Mouse (Mus musculus): ENCODE data around the gene Gm28374. TPM values are rescaled to one million over a fixed set of nuclear protein-coding genes. Genes with fewer than 3 reads are reported as not detected.

Gene Gm28374
- total and polyA plus RNA-seq, 3 experiments: 0.40 TPM; not detected in 2

GRCm38 (mm10) chr19:6118677-6119185, 36.7 kb upstream of the Gm28374 start (continued):
- TF ChIP-seq USF2 (conservative IDR thresholded peaks at IDR 0.05; ENCODE audit: low read depth, low read length) (no peak), IRF4 (IDR thresholded peaks at IDR 0.05; ENCODE audit: low read depth, low read length) (peak; percentile 3; the same call in 1 of the 2 replicates), MEF2A (IDR thresholded peaks at IDR 0.05; ENCODE audit: borderline replicate concordance, low read depth, low read length) (no peak), SIN3A (IDR thresholded peaks at IDR 0.05; ENCODE audit: low read length) (0 out of 2 replicates have a peak, but pooled peaks have one; percentile 2)

- no peaks in the 10 kb centered on the region for H3K27me3 ChIP-seq (replicated peaks)
- TF ChIP-seq MAX (IDR thresholded peaks at IDR 0.05; ENCODE audit: low read length): peak; percentile 82
- peak; percentile 99 for TF ChIP-seq POLR2A (IDR thresholded peaks at IDR 0.05; ENCODE audit: low read depth, low read length)
- no peak for TF ChIP-seq JUN (IDR thresholded peaks at IDR 0.05; ENCODE audit: insufficient read depth, low read depth, low read length)
- peak; percentile 90 for TF ChIP-seq ZMIZ1 (IDR thresholded peaks at IDR 0.05; ENCODE audit: low read depth, low read length)
- peak; percentile 88 for TF ChIP-seq HCFC1 (IDR thresholded peaks at IDR 0.05; ENCODE audit: low read depth, low read length)
- no peak for TF ChIP-seq NRF1 (IDR thresholded peaks at IDR 0.05; ENCODE audit: low read depth, low read length)
- peak; percentile 87; the same call in 1 of the 2 replicates for TF ChIP-seq KAT2A (IDR thresholded peaks at IDR 0.05; ENCODE audit: insufficient replicate concordance, low read length)
- TF ChIP-seq POLR2AphosphoS2 (IDR thresholded peaks at IDR 0.05; ENCODE audit: low read depth, low read length): peak; percentile 92
- TF ChIP-seq MEF2A (IDR thresholded peaks at IDR 0.05; ENCODE audit: borderline replicate concordance, low read depth, low read length): peak; percentile 7; the same call in 1 of the 2 replicates
- TF ChIP-seq SMC3 (IDR thresholded peaks at IDR 0.05; ENCODE audit: low read depth, low read length): no peak
- TF ChIP-seq MYC (IDR thresholded peaks at IDR 0.05; ENCODE audit: low read depth, low read length): peak; percentile 70; the same call in 1 of the 2 replicates
- no peak for TF ChIP-seq ZKSCAN1 (IDR thresholded peaks at IDR 0.05; ENCODE audit: borderline replicate concordance, low read depth, low read length)
- TF ChIP-seq JUND (conservative IDR thresholded peaks at IDR 0.05; ENCODE audit: low read depth, low read length): no peak
- TF ChIP-seq MXI1 (IDR thresholded peaks at IDR 0.05; ENCODE audit: low read depth, low read length): peak; percentile 80; the same call in 1 of the 2 replicates
- TF ChIP-seq MAZ (IDR thresholded peaks at IDR 0.05; ENCODE audit: low read depth, low read length): no peak
- TF ChIP-seq ZNF384 (IDR thresholded peaks at IDR 0.05; ENCODE audit: low read depth, low read length): no peak
- peak; percentile 91 for TF ChIP-seq SIN3A (IDR thresholded peaks at IDR 0.05; ENCODE audit: low read length)
- TF ChIP-seq TCF12 (IDR thresholded peaks at IDR 0.05; ENCODE audit: low read depth, low read length): peak; percentile 84
- TF ChIP-seq CHD1 (IDR thresholded peaks at IDR 0.05; ENCODE audit: low read depth, low read length): no peak
- peak; percentile 89; the same call in 1 of the 2 replicates for TF ChIP-seq E2F4 (IDR thresholded peaks at IDR 0.05; ENCODE audit: insufficient replicate concordance, low read depth, low read length)
- TF ChIP-seq PAX5 (IDR thresholded peaks at IDR 0.05; ENCODE audit: low read length): no peak
- no peak for TF ChIP-seq RCOR1 (conservative IDR thresholded peaks at IDR 0.05; ENCODE audit: low read depth, low read length)
- TF ChIP-seq ELF1 (IDR thresholded peaks at IDR 0.05; ENCODE audit: low read depth, low read length): peak; percentile 66
- TF ChIP-seq IRF4 (IDR thresholded peaks at IDR 0.05; ENCODE audit: low read depth, low read length): peak; percentile 20; the same call in 1 of the 2 replicates
- no peak for TF ChIP-seq CHD2 (IDR thresholded peaks at IDR 0.05; ENCODE audit: low read length)
- TF ChIP-seq CTCF (conservative IDR thresholded peaks at IDR 0.05 in 1 of 2, IDR thresholded peaks at IDR 0.05 in 1 of 2; ENCODE audit: low read depth in 2 of 2, low read length in 2 of 2): peak in 1 of 2 experiments; percentile 3; a peak in 1 of 4 replicates
- no peak for TF ChIP-seq RAD21 (IDR thresholded peaks at IDR 0.05; ENCODE audit: low read depth, low read length)
- peak; percentile 95 for TF ChIP-seq TBP (conservative IDR thresholded peaks at IDR 0.05; ENCODE audit: low read depth, low read length)
- TF ChIP-seq EP300 (IDR thresholded peaks at IDR 0.05; ENCODE audit: low read length): no peak; the same call in 1 of the 2 replicates
- peak; percentile 97 for TF ChIP-seq NELFE (IDR thresholded peaks at IDR 0.05; ENCODE audit: low read depth, low read length)
- peaks cover 30 to 68% of the 10 kb centered on the region in 2 experiments for H3K36me3 ChIP-seq (replicated peaks in 1 of 2; ENCODE audit: control insufficient read depth in 1 of 2, insufficient read depth in 1 of 2, low read length in 1 of 2)
- peaks cover 7 to 36% of the 10 kb centered on the region in 2 experiments; a peak in 3 of 4 replicates for H3K4me1 ChIP-seq (ENCODE audit: control insufficient read depth in 1 of 2, insufficient read depth in 2 of 2)
- peak within 1 kb of the TSS; percentile 70 for H3K4me2 ChIP-seq (ENCODE audit: insufficient read depth, low read depth, poor library complexity, severe bottlenecking)
- H3K9me3 ChIP-seq (replicated peaks; ENCODE audit: low read length): no peaks in the 10 kb centered on the region
- dilution Hi-C loops (cut with MboI; ENCODE audit: extremely low pct_ligation_motif_present, extremely low pct_unique_long_range_greater_than_20kb, low sequenced_read_pairs) (no loop called here), in situ Hi-C loops (cut with MboI; ENCODE audit: low pct_ligation_motif_present, low pct_unique_long_range_greater_than_20kb, low sequenced_read_pairs) (no loop called here)
- peak within 1 kb of the TSS; percentile 94 for H3K27ac ChIP-seq (ENCODE audit: insufficient read depth, low read depth)
- H3K4me3 ChIP-seq (replicated peaks in 1 of 3; ENCODE audit: low read depth in 2 of 3, low read length in 2 of 3, poor library complexity in 1 of 3): peak within 1 kb of the TSS; percentile 78 to 90 (median 84)
- H3K9ac ChIP-seq (ENCODE audit: insufficient read depth, low read depth): peak within 1 kb of the TSS; percentile 74
- H3K79me2 ChIP-seq (replicated peaks; ENCODE audit: control insufficient read depth, extremely low read depth, insufficient read depth, poor library complexity, severe bottlenecking): peaks cover 14% of the 10 kb centered on the region
- DNase-seq (ENCODE audit: extremely low read depth): peak; percentile 93
Measured at GRCm38 (mm10) chr19:6117986-6118676, 36.1 kb upstream of the Gm28374 start, which contains the start of gene Sac3d1. Gene Sac3d1 (minus strand): TSS chr19:6118650.

All from CH12.LX (cell line).